Mouse (Mus musculus) stomach, postnatal 0 days (tissue): ENCODE data around the gene Allc. TPM values are rescaled to one million over a fixed set of nuclear protein-coding genes. Genes with fewer than 3 reads are reported as not detected.

ENCODE experiments used
- ATAC-seq: fragments of 200-750 bp; cut with Nextera tagmentation; 2 replicates; pipeline ENCODE4 v1.8.0; 2017; ENCODE audit not compliant: low FRiP score, low TSS enrichment
- DNase-seq: peaks from one replicate; pipeline ENCODE4 v3.0.0-alpha.2; 2016; ENCODE audit warnings: low spot score
- H3K27ac ChIP-seq: fragments of 300-500 bp; sonication (generic); replicated peaks from 2 replicates; pipeline ENCODE4 v1.5.1; 2014; ENCODE audit warnings: mild to moderate bottlenecking, control low read depth
- H3K27me3 ChIP-seq: fragments of 300-500 bp; sonication (generic); 2 replicates; pipeline ENCODE4 v1.6.1; 2014; ENCODE audit warnings: low read length; ENCODE audit not compliant: control insufficient read depth, insufficient read depth
- H3K36me3 ChIP-seq: fragments of 300-500 bp; sonication (generic); 2 replicates; pipeline ENCODE4 v1.6.1; 2014; ENCODE audit warnings: low read length, mixed read lengths; ENCODE audit not compliant: control insufficient read depth, insufficient read depth
- H3K4me1 ChIP-seq: fragments of 300-500 bp; sonication (generic); replicated peaks from 2 replicates; pipeline ENCODE4 v1.6.1; 2014; ENCODE audit warnings: antibody characterized with exemption; ENCODE audit not compliant: control insufficient read depth, insufficient read depth
- H3K4me2 ChIP-seq: fragments of 300-500 bp; sonication (generic); replicated peaks from 2 replicates; pipeline ENCODE4 v1.6.1; 2014; ENCODE audit warnings: low read depth, mild to moderate bottlenecking, control low read depth, moderate library complexity
- H3K4me3 ChIP-seq: fragments of 300-500 bp; sonication (generic); 2 replicates; pipeline ENCODE4 v1.5.1; 2014; ENCODE audit warnings: low read depth, low read length, control low read depth
- H3K9ac ChIP-seq: fragments of 300-500 bp; sonication (generic); 2 replicates; pipeline ENCODE4 v1.6.1; 2014; ENCODE audit warnings: mild to moderate bottlenecking, low read length, control low read depth, mixed read lengths
- H3K9me3 ChIP-seq: fragments of 300-500 bp; sonication (generic); 2 replicates; pipeline ENCODE4 v1.6.1; 2016; ENCODE audit warnings: low read length; ENCODE audit not compliant: control insufficient read depth
- CTCF ChIP-seq: IDR thresholded peaks from 2 replicates; pipeline ENCODE4 v1.5.1; 2016; ENCODE audit warnings: antibody characterized with exemption, low read depth, mild to moderate bottlenecking, moderate library complexity
- EP300 ChIP-seq: optimal IDR thresholded peaks from 2 replicates; pipeline ENCODE3; 2016; ENCODE audit warnings: antibody characterized with exemption
- WGBS: fragments of 180-500 bp; shearing (Covaris S2); extraction: QIAGEN DNeasy Blood & Tissue Kit; methylation state at CpG from one replicate; pipeline ENCODE4 v1.1.7; 2014; 5-methylcytosine and 5-hydroxymethylcytosine counted together
- polyA plus RNA-seq: library from polyadenylated mRNA; unstranded; fragments of >200 nt; fragmentation: Nextera tagmentation; extraction: Ambion mirVana; gene quantifications from 2 replicates; pipeline ENCODE4 v1.2.1, GENCODE M21; 2015

Gene Allc
- not detected in 2 replicates for polyA plus RNA-seq

DNA sequence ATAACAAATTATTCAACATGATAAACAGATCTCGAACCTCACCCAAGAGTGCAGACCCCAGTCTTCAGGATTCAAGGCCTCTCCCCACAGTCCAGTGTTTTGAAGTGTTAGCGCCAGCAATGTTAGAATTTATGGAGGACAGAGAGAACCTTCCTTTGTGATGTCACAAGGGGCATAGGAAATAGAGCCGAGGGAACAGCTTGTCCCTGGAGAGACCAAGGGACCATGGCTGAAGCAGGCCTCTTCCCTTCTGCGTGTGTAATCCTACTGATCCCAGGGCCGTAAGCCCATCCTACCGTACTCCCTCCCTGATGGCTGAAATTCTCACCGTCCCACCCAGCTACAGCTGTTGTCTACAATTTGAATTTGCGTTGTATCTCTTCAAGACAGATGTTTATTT lies at the start of gene Allc:
Gene Allc, minus strand, starts transcription at position 101 of the 400 bp plus-strand sequence.
- Histone ChIP-seq H3K9ac (no peak within 1 kb of the TSS), H3K4me3 (no peak within 1 kb of the TSS), H3K36me3 (no peaks in the 10 kb centered on the region), H3K27ac (no peak within 1 kb of the TSS), H3K4me2 (no peak within 1 kb of the TSS), H3K4me1 (no peaks in the 10 kb centered on the region), H3K27me3 (no peaks in the 10 kb centered on the region), H3K9me3 (no peaks in the 10 kb centered on the region)
- DNase-seq, result no peak
- ATAC-seq, result no peak
- 72% methylated on average over 8 of the region's 8 CpGs for WGBS
- no peak for TF ChIP-seq CTCF
- TF ChIP-seq EP300, result no peak

DNA sequence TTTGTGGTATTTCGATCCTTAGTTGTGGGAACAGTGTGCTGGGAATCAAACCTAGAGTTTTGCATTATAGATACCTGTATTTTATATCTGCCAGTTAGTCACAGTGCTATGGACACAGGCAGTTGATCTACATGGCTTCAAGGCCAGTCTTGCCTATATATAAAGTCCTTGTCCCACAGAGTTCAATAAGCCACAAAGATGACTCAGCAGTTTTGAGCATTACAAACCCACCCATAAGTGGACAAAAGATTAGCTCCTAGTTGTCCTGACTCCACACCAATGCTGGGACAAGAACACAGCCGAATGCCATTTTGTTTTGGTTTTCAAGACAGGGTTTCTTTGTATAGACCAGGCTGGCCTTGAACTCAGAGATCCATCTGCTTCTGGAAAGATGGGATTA lies 46.1 kb upstream of the Allc start:
- no peaks in the 10 kb centered on the region for H3K27me3 ChIP-seq
- peaks cover 36% of the 10 kb centered on the region for H3K36me3 ChIP-seq
- no peak for TF ChIP-seq CTCF
- no peak for TF ChIP-seq EP300
- DNase-seq, result no peak
- 91% methylated on average over 2 of the region's 2 CpGs for WGBS
- no peaks in the 10 kb centered on the region for H3K9me3 ChIP-seq
- H3K9ac ChIP-seq, result no peak overlapping the region
- H3K4me2 ChIP-seq, result no peak overlapping the region
- no peak overlapping the region for H3K4me3 ChIP-seq
- no peaks in the 10 kb centered on the region for H3K4me1 ChIP-seq
- no peak for ATAC-seq
- no peak overlapping the region for H3K27ac ChIP-seq

DNA sequence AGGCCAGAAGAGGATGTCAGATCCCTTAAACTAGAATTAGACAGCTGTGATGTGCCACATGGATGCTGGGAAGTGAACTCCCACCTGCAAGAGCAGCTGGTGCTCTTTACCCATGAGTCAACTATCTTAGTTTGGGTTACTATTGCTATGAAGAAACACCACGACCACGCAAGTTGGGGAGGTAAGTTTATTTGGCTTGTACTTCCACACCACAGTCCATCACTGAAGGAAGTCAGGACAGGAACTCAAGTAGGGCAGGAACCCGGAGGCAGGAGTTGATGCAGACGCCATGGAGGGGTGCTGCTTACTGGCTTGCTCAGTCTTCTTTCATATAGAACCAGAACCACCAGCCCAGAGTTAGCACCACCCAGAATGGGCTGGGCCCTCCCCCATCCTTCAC lies 44.8 kb upstream of the Allc start:
- 51% methylated on average over 4 of the region's 4 CpGs for WGBS
- Histone ChIP-seq H3K4me3 (no peak overlapping the region), H3K27me3 (no peaks in the 10 kb centered on the region), H3K27ac (no peak overlapping the region), H3K4me2 (no peak overlapping the region), H3K9me3 (no peaks in the 10 kb centered on the region), H3K4me1 (no peaks in the 10 kb centered on the region; the same call in 1 of the 2 replicates), H3K9ac (no peak overlapping the region), H3K36me3 (peaks cover 28% of the 10 kb centered on the region)
- DNase-seq (no peak), ATAC-seq (no peak)
- TF ChIP-seq EP300 (no peak), CTCF (no peak)

DNA sequence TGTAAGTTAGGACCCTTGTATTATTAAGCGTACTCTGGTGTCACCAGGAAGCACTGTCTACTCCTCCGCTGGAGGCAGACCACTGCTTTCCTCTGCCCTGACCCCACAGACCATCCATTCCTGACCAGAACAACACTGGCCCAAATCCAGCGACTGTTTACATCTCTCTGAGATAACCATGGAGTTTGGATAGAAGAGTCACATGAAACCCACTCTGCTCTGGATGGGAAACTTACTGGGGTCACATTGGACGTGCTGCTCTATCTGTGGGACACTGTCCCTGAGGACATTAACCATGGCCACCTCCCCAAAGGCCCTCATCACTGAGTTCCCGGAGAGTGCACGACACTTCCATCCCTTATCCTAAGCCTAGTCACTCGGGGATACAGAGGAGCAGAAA lies 43.1 kb upstream of the Allc start:
- H3K4me2 ChIP-seq, result no peak overlapping the region
- TF ChIP-seq EP300 (no peak), CTCF (no peak)
- H3K9ac ChIP-seq, result no peak overlapping the region
- H3K27me3 ChIP-seq, result no peaks in the 10 kb centered on the region
- DNase-seq (no peak), ATAC-seq (no peak)
- H3K9me3 ChIP-seq, result no peaks in the 10 kb centered on the region
- H3K27ac ChIP-seq, result no peak overlapping the region
- peaks cover 13% of the 10 kb centered on the region for H3K36me3 ChIP-seq
- H3K4me3 ChIP-seq, result no peak overlapping the region
- 72% methylated on average over 7 of the region's 7 CpGs for WGBS
- peaks cover 3% of the 10 kb centered on the region; the same call in 1 of the 2 replicates for H3K4me1 ChIP-seq

DNA sequence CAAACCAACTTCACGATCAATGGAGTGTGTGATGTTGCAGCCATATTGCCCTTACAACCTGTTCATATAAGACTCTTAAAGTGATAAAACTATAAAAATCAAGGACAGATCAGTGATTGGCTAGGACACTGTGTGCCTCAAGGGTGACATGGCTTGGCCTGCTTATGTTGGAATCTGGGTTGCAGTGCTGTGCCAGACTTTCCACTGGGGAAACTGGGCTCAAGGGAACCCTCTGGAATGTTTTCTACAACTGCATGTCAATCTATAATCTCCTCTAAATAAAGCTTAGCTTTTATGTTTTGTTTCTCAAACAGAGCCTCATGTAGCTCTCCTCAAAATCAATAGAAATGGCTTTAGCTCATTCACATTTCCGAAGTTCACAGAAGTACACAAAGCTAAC lies 41.9 kb upstream of the Allc start:
- Histone ChIP-seq H3K4me3 (no peak overlapping the region), H3K9me3 (no peaks in the 10 kb centered on the region), H3K4me1 (peaks cover 3% of the 10 kb centered on the region; the same call in 1 of the 2 replicates), H3K4me2 (no peak overlapping the region), H3K36me3 (peaks cover 6% of the 10 kb centered on the region), H3K9ac (no peak overlapping the region), H3K27me3 (no peaks in the 10 kb centered on the region), H3K27ac (no peak overlapping the region)
- WGBS, result 66% methylated on average over 2 of the region's 2 CpGs
- no peak for DNase-seq
- no peak for ATAC-seq
- TF ChIP-seq EP300 (no peak), CTCF (no peak)

DNA sequence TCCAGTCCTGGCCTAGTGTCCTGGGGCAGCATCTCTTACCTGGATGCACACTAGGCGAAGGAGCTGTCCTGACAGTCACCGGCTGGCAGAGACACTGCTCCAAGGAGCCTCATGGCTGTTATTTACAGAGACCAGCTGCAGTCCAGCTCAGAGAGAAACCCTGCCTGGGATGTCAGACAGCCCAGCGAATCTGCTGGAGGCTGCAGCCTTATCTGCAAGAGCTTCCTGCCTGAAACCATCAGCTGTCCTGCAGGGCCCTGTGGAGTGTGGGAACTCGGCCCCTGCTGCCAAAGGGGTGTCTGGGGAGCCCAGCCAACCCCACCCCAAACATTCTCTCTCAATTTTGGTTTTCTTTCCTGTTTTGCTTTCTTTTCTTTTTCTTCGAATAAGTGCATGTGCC lies 40.9 kb upstream of the Allc start, which contains the start of gene Colec11:
Gene Colec11, minus strand, starts transcription at position 183 of the 400 bp plus-strand sequence.
- Histone ChIP-seq H3K4me3 (no peak within 1 kb of the TSS), H3K9me3 (no peaks in the 10 kb centered on the region), H3K4me2 (no peak within 1 kb of the TSS), H3K27me3 (no peaks in the 10 kb centered on the region), H3K27ac (no peak within 1 kb of the TSS), H3K9ac (no peak within 1 kb of the TSS), H3K36me3 (peaks cover under 1% of the 10 kb centered on the region; the same call in 1 of the 2 replicates), H3K4me1 (peaks cover 3% of the 10 kb centered on the region; the same call in 1 of the 2 replicates)
- ATAC-seq (no peak), DNase-seq (no peak)
- WGBS, result 25% methylated on average over 5 of the region's 5 CpGs
- TF ChIP-seq EP300, result no peak
- TF ChIP-seq CTCF, result no peak
